Mouse (Mus musculus) testis, postnatal 10 days (tissue): ENCODE measurements around the gene Tbx20.
A peak's percentile ranks its signal among the peaks of the same experiment; 100 is the strongest.

Experiments used
- DNase-seq: peaks from one replicate; pipeline ENCODE4 v3.0.0; 2021; ENCODE audit warnings: low spot score

The Tbx20 gene

GRCm38 (mm10) chr9:24769611-24770010, 4.5 kb downstream of the Tbx20 start:
- no peak for DNase-seq

DNA sequence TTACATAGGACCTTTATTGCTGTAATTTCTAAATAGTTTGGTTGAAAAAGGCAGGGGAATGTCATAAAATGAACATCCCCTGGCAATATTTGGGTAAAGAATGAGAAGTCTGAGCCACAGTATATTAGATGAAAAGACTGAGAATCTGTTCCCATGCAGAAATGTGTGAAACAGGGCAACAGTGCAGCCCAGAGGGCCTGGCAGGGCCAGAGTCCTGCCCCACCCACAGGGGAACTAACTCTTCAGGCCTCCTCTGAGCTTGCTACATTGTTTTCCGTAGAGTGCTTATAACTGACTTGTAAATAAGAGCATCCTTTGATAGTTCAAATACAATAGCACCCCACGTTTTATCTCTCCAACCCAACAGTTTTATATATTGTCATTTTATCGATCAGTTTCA, 7.0 kb downstream of the Tbx20 start:
- no peak for DNase-seq

DNA sequence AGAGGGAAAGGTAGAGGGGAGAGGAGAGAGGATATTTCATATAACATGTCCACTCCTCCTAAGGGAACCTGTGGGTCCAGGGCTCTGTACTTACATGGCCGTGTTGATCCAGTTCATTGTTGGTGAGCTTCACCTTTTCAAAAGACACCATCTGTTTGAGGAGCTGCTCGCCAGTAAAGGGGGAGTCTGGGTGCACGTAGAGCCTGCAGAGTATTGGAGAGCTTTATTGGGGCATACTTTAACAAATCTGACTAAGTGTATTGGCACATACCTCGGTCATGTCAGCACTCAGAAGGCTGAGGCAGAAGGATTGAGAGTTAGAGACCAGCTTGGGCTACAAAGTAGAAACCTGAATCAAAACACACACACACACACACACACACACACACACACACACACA, 8.5 kb downstream of the Tbx20 start:
- no peak for DNase-seq

GRCm38 (mm10) chr9:24760461-24760860, 13.6 kb downstream of the Tbx20 start:
- no peak for DNase-seq

DNA sequence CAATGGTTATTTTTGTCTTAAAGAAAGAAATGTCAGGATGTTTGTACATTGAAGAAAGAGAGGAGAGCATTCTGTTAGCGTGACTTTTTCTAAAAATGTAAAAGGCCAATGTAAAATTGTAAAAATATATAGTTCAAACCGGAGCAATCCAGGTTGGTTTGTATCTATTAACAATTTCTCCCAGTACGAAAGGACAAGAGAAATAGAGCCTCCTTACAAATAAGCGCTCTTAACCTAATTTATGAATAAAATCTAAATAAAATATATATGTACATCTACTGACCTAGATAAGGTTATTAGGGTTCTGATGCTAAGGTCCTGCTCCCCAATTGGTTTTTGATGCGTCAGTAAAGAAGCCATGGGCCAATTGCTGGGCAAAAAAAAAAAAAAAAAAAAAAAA, 29.1 kb downstream of the Tbx20 start:
- DNase-seq = no peak

GRCm38 (mm10) chr9:24701246-24701645, 72.9 kb downstream of the Tbx20 start:
- DNase-seq = no peak

DNA sequence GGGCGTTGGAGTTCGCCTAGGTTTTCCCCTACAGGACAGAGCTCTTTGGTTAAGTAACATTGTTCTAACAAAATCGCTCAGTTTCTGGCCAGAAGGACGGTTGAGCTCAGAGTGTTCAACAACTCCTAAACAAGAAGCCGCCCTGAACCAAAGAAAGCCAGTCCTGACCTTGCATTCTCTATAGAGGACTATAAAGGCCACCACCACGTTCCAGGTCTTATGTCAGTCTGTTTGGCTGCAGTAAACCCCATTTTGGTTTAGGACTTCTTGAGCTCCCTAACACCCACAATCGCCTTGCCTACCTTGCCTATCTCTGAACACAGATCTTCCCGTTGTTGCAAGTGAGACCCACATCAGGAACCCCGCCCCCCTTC, 77.7 kb downstream of the Tbx20 start:
- DNase-seq = no peak

DNA sequence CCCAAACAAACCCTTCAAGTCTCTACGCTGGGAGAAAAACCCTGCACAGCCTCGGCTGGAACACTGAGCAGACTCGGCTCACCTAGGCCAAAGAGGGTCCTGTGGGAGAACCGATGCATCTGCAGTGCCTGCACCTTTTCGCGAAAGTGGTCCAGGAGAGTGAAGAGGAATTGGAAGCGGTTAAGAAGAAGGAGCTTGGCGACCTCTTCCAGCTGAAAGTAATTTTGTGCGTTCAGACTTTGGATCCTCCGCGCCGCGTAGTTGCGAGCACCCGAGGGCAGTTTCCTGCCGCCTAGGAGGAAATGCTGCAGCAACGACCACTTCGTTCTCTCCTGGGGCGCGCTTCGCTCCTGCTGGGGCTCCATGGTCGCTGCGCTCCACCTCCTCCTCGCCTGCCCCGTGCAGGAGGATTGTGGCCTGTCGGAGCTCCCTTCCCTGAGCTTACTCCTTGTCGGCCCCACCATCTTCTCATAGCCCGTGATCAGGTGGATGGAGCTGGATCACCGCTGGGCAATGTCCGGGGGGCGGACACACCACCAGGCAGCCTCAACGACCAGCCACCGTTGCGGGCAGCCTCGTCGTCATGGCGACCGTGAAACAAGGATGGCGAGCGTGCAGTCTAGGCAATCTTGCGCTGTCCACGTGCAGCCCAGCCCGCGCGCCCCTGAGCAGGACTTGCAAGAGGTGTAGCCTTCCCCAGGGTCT, 78.3 kb downstream of the Tbx20 start, which contains the start of gene Dpy19l2:
Dpy19l2 (minus strand) TSS at position 594 of the 705 bp plus-strand sequence.
- peak; percentile 60 for DNase-seq
